Mouse (Mus musculus) heart, embryonic 16.5 days (tissue): ENCODE results near the gene Nlrc5. TPM values are rescaled to one million over a fixed set of nuclear protein-coding genes. Genes with fewer than 3 reads are reported as not detected.
"Not testable (repeated sequence)": the region's sequence is repeated elsewhere in the genome, so short reads cannot be mapped to it uniquely, and the experiment has no call there.

Experiments
- ATAC-seq: fragments of 200-750 bp; cut with Nextera tagmentation; replicated peaks from 2 replicates; pipeline ENCODE4 v1.8.0; 2017; ENCODE audit warnings: moderate number of reproducible peaks; ENCODE audit not compliant: insufficient read depth, low FRiP score; ENCODE audit errors: extremely low read depth
- H3K27ac ChIP-seq: fragments of 300-500 bp; sonication (generic); 2 replicates; pipeline ENCODE4 v1.5.1; 2014; ENCODE audit warnings: mild to moderate bottlenecking, low read length, control low read depth, moderate library complexity
- H3K27me3 ChIP-seq: fragments of 300-500 bp; sonication (generic); 2 replicates; pipeline ENCODE4 v1.6.1; 2014; ENCODE audit warnings: low read length, mixed read lengths; ENCODE audit not compliant: control insufficient read depth, insufficient read depth
- H3K36me3 ChIP-seq: fragments of 300-500 bp; sonication (generic); 2 replicates; pipeline ENCODE4 v1.6.1; 2014; ENCODE audit not compliant: control insufficient read depth, insufficient read depth
- H3K4me1 ChIP-seq: fragments of 300-500 bp; sonication (generic); 2 replicates; pipeline ENCODE4 v1.6.1; 2014; ENCODE audit warnings: low read length, mixed read lengths; ENCODE audit not compliant: control insufficient read depth, insufficient read depth
- H3K4me2 ChIP-seq: fragments of 300-500 bp; sonication (generic); 2 replicates; pipeline ENCODE4 v1.6.1; 2014; ENCODE audit warnings: low read depth, mild to moderate bottlenecking, control low read depth, low read length
- H3K4me3 ChIP-seq: fragments of 300-500 bp; sonication (generic); 2 replicates; pipeline ENCODE4 v1.5.1; 2014; ENCODE audit warnings: mild to moderate bottlenecking, control low read depth, low read length
- H3K9ac ChIP-seq: fragments of 300-500 bp; sonication (generic); 2 replicates; pipeline ENCODE4 v1.6.1; 2014; ENCODE audit warnings: low read length, control low read depth
- H3K9me3 ChIP-seq: fragments of 300-500 bp; sonication (generic); replicated peaks from 2 replicates; pipeline ENCODE4 v1.6.1; 2016; ENCODE audit warnings: low read length; ENCODE audit not compliant: control insufficient read depth
- WGBS: fragments of 180-500 bp; shearing (Covaris S2); extraction: QIAGEN DNeasy Blood & Tissue Kit; methylation state at CpG from one replicate; pipeline ENCODE4 v1.1.7; 2014; 5-methylcytosine and 5-hydroxymethylcytosine counted together
- polyA plus RNA-seq: library from polyadenylated mRNA; unstranded; fragments of >200 nt; fragmentation: Nextera tagmentation; extraction: Ambion mirVana; gene quantifications from 2 replicates; pipeline ENCODE4 v1.2.1, GENCODE M21; 2015

Gene Nlrc5
- polyA plus RNA-seq, 1 experiment from 2014 or later, result 1.1 TPM

DNA sequence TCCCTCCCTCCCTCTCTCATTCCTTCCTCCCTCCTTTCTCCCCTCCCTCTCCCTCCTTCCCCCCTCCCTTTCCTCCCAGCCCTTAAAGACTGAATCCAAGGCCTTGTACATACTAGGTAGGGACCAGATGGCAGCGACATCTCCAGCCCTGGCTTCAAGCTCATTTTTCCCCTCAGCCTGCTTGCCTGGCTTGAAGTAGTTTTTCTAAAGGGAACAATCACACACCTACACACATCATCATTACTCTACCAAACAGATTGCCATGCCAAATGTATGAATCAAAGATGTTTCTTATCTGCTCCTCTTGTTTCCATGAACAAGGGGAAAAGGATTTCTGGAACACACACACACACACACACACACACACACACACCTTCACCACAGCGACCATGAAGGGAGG, 10.3 kb downstream of the Nlrc5 start:
- WGBS, result 70% methylated on average over 2 of the region's 2 CpGs
- no peak overlapping the region for H3K4me2 ChIP-seq
- ATAC-seq, result no peak
- H3K9ac ChIP-seq, result no peak overlapping the region
- no peaks in the 10 kb centered on the region for H3K27me3 ChIP-seq
- no peaks in the 10 kb centered on the region for H3K4me1 ChIP-seq
- no peak overlapping the region for H3K27ac ChIP-seq
- H3K4me3 ChIP-seq, result no peak overlapping the region
- no peaks in the 10 kb centered on the region for H3K9me3 ChIP-seq
- no peaks in the 10 kb centered on the region for H3K36me3 ChIP-seq

DNA sequence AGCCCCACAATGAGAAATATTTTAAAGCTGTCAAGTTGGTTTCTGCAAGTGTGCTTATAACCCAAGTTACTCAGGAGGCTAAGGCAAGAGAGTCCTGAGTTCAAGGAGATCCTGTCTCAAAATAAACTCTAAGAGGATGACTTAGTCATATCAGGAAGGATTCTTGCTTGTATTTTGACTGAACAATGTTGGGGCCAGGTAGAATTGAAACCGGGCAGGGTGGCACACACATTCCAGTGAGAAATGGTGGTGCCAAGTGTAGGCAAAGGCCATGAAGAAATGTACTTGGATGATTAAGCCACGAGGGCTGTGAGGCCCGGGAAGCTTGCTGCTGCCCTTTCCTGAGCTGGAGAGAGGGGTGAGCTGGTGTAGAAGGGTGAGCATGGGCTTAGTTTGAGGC, 13.0 kb downstream of the Nlrc5 start:
- WGBS, result 76% methylated on average over 3 of the region's 3 CpGs
- no peaks in the 10 kb centered on the region for H3K36me3 ChIP-seq
- no peaks in the 10 kb centered on the region for H3K4me1 ChIP-seq
- H3K9ac ChIP-seq, result no peak overlapping the region
- no peaks in the 10 kb centered on the region for H3K27me3 ChIP-seq
- no peak overlapping the region for H3K4me3 ChIP-seq
- H3K9me3 ChIP-seq, result no peaks in the 10 kb centered on the region
- no peak for ATAC-seq
- H3K4me2 ChIP-seq, result no peak overlapping the region
- H3K27ac ChIP-seq, result no peak overlapping the region

DNA sequence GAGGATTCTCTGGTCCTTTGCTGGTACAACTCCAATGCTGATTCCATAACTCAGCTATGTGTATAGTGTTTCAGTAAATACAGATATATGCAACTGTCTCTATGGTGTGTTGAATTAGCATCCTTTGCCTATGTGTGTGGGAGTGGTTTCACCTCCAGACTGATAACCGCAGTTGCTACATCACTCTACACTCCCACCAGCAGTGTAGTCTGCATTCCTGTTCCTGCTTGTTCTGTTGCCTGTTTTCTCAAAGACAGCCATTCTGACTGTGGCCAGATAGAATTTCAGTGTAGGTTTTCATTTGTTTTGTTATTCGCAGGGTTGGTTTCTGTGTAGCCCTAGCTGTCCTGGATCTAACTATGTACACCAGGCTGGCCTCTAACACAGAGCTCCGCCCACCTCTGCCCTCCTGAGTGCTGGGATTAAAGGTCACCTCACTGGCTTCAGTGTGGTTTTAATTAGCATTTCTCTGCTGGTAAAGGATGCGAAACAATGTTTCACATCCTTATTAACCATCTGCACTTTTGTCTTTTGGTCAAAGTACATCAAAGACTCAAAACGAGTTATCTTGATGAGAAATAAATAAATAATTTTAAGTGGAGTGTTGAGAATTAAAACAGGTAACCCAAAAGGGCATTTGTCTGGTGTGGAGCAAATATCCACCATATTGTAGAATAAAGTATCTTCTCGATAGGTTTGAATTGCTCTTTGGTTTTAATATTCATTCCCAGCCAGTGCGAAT, 13.6 kb downstream of the Nlrc5 start:
- 82% methylated on average over 7 of the region's 7 CpGs for WGBS
- Histone ChIP-seq H3K9ac (no peak overlapping the region), H3K36me3 (no peaks in the 10 kb centered on the region), H3K4me1 (no peaks in the 10 kb centered on the region), H3K4me2 (no peak overlapping the region), H3K27ac (no peak overlapping the region), H3K9me3 (no peaks in the 10 kb centered on the region), H3K4me3 (no peak overlapping the region), H3K27me3 (no peaks in the 10 kb centered on the region)
- ATAC-seq, result no peak

DNA sequence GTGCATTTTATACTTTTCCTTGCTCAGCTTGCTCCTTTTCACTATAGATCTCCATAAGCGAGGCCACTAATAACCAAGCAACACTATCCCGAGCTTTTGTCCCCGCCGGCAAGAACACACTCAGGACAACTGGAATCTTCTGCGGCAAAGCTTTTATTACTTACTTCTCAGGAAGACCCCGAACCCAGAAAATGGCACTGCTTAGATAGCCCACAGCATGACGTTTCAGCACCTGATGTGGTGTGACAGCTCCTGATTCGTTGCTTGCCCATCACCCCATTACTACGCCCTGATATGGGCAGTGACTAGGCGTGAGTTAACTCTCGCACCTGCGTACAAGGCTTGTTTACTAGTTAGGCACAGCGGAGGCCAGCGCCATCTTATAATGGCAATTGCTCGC, 18.8 kb downstream of the Nlrc5 start:
- 85% methylated on average over 15 of the region's 15 CpGs for WGBS
- H3K27me3 ChIP-seq, H3K36me3 ChIP-seq, H3K4me2 ChIP-seq, H3K9me3 ChIP-seq, H3K9ac ChIP-seq, H3K27ac ChIP-seq, H3K4me1 ChIP-seq, ATAC-seq, H3K4me3 ChIP-seq: not testable (repeated sequence)

DNA sequence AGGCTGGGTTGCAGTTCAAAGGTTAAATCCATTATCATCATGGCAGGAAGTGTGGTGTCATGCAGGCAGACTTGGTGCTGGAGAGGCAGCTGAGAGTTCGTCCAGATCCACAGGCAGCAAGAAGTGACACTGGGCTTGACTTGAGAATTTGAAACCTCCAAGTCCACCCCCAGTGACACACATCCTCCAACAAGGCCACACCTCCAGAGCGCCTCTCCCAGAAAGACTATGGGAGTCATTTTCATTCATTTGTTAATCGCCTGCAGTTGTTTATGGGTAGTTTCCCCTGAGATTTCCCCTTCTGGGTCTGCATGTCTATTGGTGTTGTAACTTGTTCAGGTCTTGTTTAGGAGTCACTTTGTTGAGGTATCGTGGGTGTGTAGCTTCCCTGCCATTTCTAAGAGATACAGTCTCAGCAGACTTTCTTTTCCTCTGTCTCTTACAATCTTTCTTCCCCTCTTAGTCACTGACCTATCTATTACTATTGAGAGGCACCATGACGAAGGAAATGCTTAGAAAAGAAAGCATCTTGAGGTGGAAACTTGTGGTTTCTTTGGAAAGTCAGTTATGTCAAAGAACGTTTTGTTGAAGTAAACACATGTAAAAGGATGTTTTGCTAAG, 19.8 kb downstream of the Nlrc5 start:
- H3K4me3 ChIP-seq, result no peak overlapping the region
- H3K4me1 ChIP-seq, result no peaks in the 10 kb centered on the region
- ATAC-seq, result no peak
- H3K27ac ChIP-seq, result no peak overlapping the region
- no peaks in the 10 kb centered on the region for H3K36me3 ChIP-seq
- H3K9me3 ChIP-seq, result no peaks in the 10 kb centered on the region
- H3K27me3 ChIP-seq, result no peaks in the 10 kb centered on the region
- no peak overlapping the region for H3K4me2 ChIP-seq
- WGBS, result 69% methylated on average over 6 of the region's 6 CpGs
- H3K9ac ChIP-seq, result no peak overlapping the region

DNA sequence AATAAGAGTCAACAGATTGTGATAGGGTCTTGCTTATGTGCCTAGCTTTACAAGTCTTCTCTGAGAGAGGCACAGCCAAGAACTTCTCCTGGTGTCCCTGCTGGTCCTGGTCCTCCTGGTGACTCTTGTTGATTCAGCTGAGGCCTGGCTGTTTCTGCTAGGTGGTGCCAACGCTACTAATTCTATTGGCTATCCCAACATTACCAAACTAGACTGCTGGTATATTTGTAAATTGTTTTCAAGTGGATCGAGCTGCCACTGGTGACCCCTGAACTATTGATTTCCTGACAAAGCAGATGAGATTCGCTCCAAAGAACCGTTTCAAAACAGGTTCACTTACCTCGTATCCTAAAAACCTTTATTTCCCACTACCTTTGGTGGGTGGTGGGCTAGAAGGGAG, 20.7 kb downstream of the Nlrc5 start:
- no peaks in the 10 kb centered on the region for H3K36me3 ChIP-seq
- H3K4me2 ChIP-seq, result no peak overlapping the region
- H3K27ac ChIP-seq, result no peak overlapping the region
- H3K4me1 ChIP-seq, result no peaks in the 10 kb centered on the region
- no peak overlapping the region for H3K9ac ChIP-seq
- H3K9me3 ChIP-seq, result no peaks in the 10 kb centered on the region
- ATAC-seq, result no peak
- no peaks in the 10 kb centered on the region for H3K27me3 ChIP-seq
- WGBS, result 78% methylated on average over 5 of the region's 5 CpGs
- no peak overlapping the region for H3K4me3 ChIP-seq

DNA sequence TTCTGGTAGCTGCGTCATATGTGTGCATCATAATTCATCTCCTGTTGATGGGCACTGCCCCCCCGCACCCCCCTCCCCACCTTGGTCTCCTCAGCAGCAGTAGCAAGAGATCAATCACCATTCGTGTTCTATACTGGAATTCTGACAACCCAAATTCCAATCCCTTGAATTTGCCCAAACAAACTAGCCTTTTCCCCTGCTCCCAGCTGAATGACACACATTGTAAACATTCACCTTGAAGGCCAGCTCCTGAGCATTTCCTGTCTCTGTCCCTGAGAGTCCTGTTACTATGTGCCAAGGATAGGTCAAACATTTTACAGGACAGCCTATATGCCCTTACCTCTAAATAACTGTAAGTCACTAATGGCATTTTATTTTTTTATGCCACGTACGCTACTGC, 21.9 kb downstream of the Nlrc5 start:
- H3K27ac ChIP-seq, result no peak overlapping the region
- H3K9ac ChIP-seq, result no peak overlapping the region
- H3K4me3 ChIP-seq, result no peak overlapping the region
- H3K9me3 ChIP-seq, result no peaks in the 10 kb centered on the region
- no peak for ATAC-seq
- 81% methylated on average over 5 of the region's 5 CpGs for WGBS
- H3K27me3 ChIP-seq, result no peaks in the 10 kb centered on the region
- no peaks in the 10 kb centered on the region for H3K36me3 ChIP-seq
- no peak overlapping the region for H3K4me2 ChIP-seq
- H3K4me1 ChIP-seq, result no peaks in the 10 kb centered on the region

DNA sequence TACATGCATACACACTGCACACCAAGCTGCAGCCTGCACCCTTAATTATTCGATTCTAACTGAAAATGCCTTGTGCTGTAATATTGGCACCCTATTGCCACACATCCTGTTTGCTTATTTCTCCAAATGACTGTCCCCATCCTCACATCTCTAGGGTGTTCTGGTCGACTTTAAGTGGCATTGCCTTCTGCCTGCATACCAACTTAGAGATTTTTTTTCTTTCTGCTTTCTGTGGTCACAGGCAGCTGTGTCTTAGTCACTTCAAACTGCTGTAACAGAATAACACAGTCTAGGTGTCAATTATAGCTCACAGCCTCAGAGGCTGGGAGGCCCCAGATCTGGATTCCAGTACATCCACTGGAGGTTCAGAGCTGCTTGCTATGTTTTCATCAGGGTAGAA, 24.4 kb downstream of the Nlrc5 start:
- no peaks in the 10 kb centered on the region for H3K4me1 ChIP-seq
- no peaks in the 10 kb centered on the region for H3K9me3 ChIP-seq
- no peak overlapping the region for H3K4me3 ChIP-seq
- no peaks in the 10 kb centered on the region for H3K36me3 ChIP-seq
- no peak overlapping the region for H3K27ac ChIP-seq
- H3K9ac ChIP-seq, result no peak overlapping the region
- WGBS, result 48% methylated on average over 2 of the region's 2 CpGs
- no peak for ATAC-seq
- H3K27me3 ChIP-seq, result no peaks in the 10 kb centered on the region
- no peak overlapping the region for H3K4me2 ChIP-seq

DNA sequence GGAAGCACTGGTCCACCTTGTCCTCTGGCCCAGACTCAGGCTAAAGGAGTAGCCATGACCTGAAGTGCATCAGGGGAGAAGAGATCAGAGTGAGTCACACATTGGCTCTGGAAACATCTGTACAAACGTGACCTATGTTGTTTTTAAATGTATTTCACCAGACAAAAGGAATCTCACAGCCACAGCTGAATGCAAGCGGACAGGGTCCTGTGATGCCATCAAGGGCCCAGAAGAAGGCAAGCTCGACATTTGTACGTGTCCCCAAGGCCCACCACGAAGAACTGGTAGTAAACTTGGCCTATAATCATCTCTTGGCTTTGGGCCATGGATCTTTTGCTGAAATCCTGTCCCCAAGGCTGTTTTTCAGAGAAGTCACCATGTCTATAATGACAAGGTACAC, 35.5 kb downstream of the Nlrc5 start:
- no peaks in the 10 kb centered on the region for H3K36me3 ChIP-seq
- 72% methylated on average over 5 of the region's 5 CpGs for WGBS
- no peak overlapping the region for H3K27ac ChIP-seq
- no peak for ATAC-seq
- no peak overlapping the region for H3K4me2 ChIP-seq
- no peak overlapping the region for H3K4me3 ChIP-seq
- H3K4me1 ChIP-seq, result no peaks in the 10 kb centered on the region
- H3K27me3 ChIP-seq, result no peaks in the 10 kb centered on the region
- H3K9me3 ChIP-seq, result no peaks in the 10 kb centered on the region
- no peak overlapping the region for H3K9ac ChIP-seq
